Mouse (Mus musculus): Measurements from ENCODE around the gene Pparg.

DNA sequence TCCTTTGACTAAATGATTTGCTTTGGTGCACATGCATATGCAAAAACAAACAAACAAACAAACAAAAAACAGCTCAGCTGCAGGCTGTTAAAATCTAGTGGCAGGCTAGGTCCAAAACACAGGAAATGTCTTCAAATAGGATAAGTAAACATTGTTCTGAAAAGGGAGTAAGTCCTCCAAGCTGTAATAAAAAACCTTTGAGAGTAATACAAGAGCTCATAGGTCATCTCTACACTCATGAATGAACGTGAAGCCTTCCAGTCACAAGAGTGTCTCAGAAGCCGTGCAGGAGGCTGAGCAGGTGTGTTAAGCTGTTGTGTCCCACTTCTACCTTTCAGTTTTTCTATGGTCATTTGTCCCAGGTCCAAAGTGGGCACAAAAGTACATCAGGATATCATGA lies 102.6 kb downstream of the Pparg start:
- TF ChIP-seq CTCF (IDR thresholded peaks at IDR 0.05; ENCODE audit: control insufficient read depth, insufficient read depth, low read length) (no peak), POLR2A (IDR thresholded peaks at IDR 0.05; ENCODE audit: borderline replicate concordance, control insufficient read depth, low read depth, low read length) (no peak)

All from bone marrow, adult 2 months (tissue).